Mouse (Mus musculus) C2C12 (cell line): ENCODE results near the gene Gm28372.

Experiments
- CEBPB ChIP-seq: IDR thresholded peaks from one replicate; pipeline ENCODE4 v1.6.1; 2011; ENCODE audit warnings: low read depth, mild to moderate bottlenecking, control low read depth, moderate library complexity
- CTCF ChIP-seq: IDR thresholded peaks from one replicate; pipeline ENCODE4 v1.5.1; 2011; ENCODE audit not compliant: control insufficient read depth, insufficient read depth, insufficient read length
- MYOD1 ChIP-seq: IDR thresholded peaks from one replicate; pipeline ENCODE4 v1.6.1; 2011; ENCODE audit warnings: low read depth; ENCODE audit not compliant: control insufficient read depth, insufficient read length
- USF1 ChIP-seq: IDR thresholded peaks from one replicate; pipeline ENCODE4 v1.6.1; 2011; ENCODE audit warnings: low read depth, mild to moderate bottlenecking, control low read depth, moderate library complexity

GRCm38 (mm10) chr2:130451727-130452090, 46.7 kb downstream of the Gm28372 start:
- no peak for TF ChIP-seq CEBPB
- TF ChIP-seq CTCF, result no peak
- TF ChIP-seq USF1, result no peak
- no peak for TF ChIP-seq MYOD1
